Mouse (Mus musculus): ENCODE measurements around the gene Gm20605. TPM values are rescaled to one million over a fixed set of nuclear protein-coding genes. Genes with fewer than 3 reads are reported as not detected.

Gene Gm20605
- polyA plus RNA-seq, 1 experiment: 69.4 TPM

DNA sequence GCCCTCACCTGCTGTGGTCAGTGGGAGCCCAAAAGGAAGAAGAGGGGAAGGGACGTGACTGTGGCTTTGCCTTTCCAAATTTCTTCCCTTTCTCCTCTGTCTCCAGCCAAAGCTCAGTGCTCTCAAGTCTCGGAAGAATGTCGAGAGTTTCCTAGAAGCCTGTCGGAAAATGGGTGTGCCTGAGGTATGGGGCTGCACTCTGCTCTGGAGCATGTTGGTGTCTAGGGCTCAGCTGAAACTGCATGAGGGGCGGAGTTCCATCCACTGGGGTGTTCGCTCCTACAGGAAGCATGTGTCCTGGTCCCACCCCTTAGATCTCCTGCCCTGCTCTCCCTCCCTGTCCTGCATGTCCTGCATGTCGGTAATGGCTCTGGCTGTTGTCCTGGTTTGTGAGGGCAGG, 10.5 kb downstream of the Gm20605 start:
- no peak for DNase-seq (ENCODE audit: low read depth in 1 of 2, low spot score in 2 of 2)
- 88% methylated on average over 7 of the region's 7 CpGs for WGBS
- no peak overlapping the region for H3K27ac ChIP-seq (ENCODE audit: insufficient read depth, low read length)
- no peak overlapping the region for H3K4me3 ChIP-seq (ENCODE audit: extremely low read depth, insufficient read depth, insufficient read length)
- H3K4me1 ChIP-seq (ENCODE audit: control insufficient read depth, insufficient read depth, insufficient read length): no peaks in the 10 kb centered on the region
- H3K36me3 ChIP-seq (ENCODE audit: control insufficient read depth, insufficient read depth, low read length): peaks cover 72% of the 10 kb centered on the region
- TF ChIP-seq POLR2A (IDR thresholded peaks at IDR 0.05; ENCODE audit: low read depth, low read length): no peak
- TF ChIP-seq CTCF (IDR thresholded peaks at IDR 0.05; ENCODE audit: extremely low read depth, insufficient read depth, insufficient read length, insufficient replicate concordance): no peak
- H3K27me3 ChIP-seq (ENCODE audit: control insufficient read depth, insufficient read depth, low read length): no peaks in the 10 kb centered on the region

DNA sequence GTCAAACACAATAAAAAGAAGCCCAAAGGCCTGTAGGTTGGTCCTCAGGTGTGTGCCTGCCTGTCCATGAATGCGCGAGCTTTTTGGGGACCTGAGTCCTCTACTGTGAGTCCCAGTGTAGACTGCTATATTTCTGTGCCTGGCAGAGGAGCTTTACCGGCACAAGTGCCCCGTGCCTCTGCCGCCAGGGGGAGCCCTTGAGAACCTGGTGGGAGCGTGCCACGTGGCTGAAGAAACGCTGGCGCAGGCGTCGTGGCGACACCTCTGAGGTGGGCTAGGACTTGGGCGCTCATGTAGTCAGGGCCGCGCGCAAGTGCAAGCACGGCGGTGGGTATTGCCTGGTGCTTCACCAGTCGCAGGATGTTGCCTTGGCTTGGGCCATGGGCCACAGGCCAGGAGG, 12.1 kb downstream of the Gm20605 start, which contains the start of gene Sap25:
TSS of gene Sap25 (plus strand) at position 281 of the 400 bp plus-strand sequence.
- H3K36me3 ChIP-seq (ENCODE audit: control insufficient read depth, insufficient read depth, low read length): peaks cover 64% of the 10 kb centered on the region
- WGBS: 85% methylated on average over 19 of the region's 19 CpGs
- no peak within 1 kb of the TSS for H3K4me3 ChIP-seq (ENCODE audit: extremely low read depth, insufficient read depth, insufficient read length)
- TF ChIP-seq CTCF (IDR thresholded peaks at IDR 0.05; ENCODE audit: extremely low read depth, insufficient read depth, insufficient read length, insufficient replicate concordance) (peak; percentile 41; the same call in 1 of the 2 replicates), POLR2A (IDR thresholded peaks at IDR 0.05; ENCODE audit: low read depth, low read length) (no peak)
- DNase-seq (ENCODE audit: low read depth in 1 of 2, low spot score in 2 of 2): peak in 1 of 2 experiments; percentile 42
- H3K27ac ChIP-seq (ENCODE audit: insufficient read depth, low read length): no peak within 1 kb of the TSS
- no peaks in the 10 kb centered on the region for H3K27me3 ChIP-seq (ENCODE audit: control insufficient read depth, insufficient read depth, low read length)
- H3K4me1 ChIP-seq (ENCODE audit: control insufficient read depth, insufficient read depth, insufficient read length): peaks cover 5% of the 10 kb centered on the region

DNA sequence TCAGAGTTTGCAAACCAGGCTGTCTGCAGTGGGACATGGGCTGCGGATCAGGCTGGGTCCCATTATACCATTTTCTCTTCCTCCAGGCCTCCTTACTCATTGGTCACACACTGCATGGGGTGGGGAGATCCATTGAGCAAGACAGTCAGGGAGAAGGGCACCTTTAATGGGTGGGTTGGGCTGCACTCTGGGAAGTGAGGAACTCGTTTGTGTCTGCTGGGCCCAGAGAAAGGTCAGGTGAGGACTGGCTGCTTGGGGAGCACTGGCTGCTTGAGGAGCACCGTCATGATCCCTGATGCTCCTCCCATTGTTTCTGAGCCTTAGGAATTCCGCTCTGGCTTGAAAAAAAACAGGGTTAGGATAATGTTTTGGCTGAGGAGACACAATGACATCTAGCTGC, 13.9 kb downstream of the Gm20605 start:
- no peak overlapping the region for H3K4me3 ChIP-seq (ENCODE audit: extremely low read depth, insufficient read depth, insufficient read length)
- no peak overlapping the region for H3K27ac ChIP-seq (ENCODE audit: insufficient read depth, low read length)
- no peak for DNase-seq (ENCODE audit: low read depth in 1 of 2, low spot score in 2 of 2)
- peaks cover 5% of the 10 kb centered on the region for H3K4me1 ChIP-seq (ENCODE audit: control insufficient read depth, insufficient read depth, insufficient read length)
- H3K36me3 ChIP-seq (ENCODE audit: control insufficient read depth, insufficient read depth, low read length): peaks cover 46% of the 10 kb centered on the region
- no peak for TF ChIP-seq CTCF (IDR thresholded peaks at IDR 0.05; ENCODE audit: extremely low read depth, insufficient read depth, insufficient read length, insufficient replicate concordance)
- no peaks in the 10 kb centered on the region for H3K27me3 ChIP-seq (ENCODE audit: control insufficient read depth, insufficient read depth, low read length)
- 77% methylated on average over 4 of the region's 4 CpGs for WGBS

DNA sequence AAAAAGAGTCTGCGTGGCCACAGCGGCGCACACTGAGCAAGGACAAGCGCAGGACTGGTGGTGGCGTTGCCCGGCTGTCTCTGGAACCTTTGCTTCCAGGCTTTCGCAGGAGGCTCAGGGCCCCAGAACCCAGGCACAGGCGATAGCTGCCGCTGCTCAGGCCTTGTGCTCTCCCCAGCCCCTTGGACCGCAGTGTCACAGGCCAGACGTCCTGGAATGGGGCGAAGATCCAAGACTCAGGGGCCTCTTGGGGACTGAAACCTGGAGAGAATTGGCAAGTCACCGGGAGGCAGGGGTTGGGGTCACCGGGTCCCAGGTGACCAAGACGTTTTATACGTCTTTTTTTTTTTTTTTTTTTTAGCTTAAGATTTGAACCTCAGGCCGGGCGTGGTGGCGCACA, 15.5 kb downstream of the Gm20605 start:
- Histone ChIP-seq H3K4me3 (ENCODE audit: extremely low read depth, insufficient read depth, insufficient read length) (no peak overlapping the region), H3K27ac (ENCODE audit: insufficient read depth, low read length) (no peak overlapping the region), H3K4me1 (ENCODE audit: control insufficient read depth, insufficient read depth, insufficient read length) (peaks cover 15% of the 10 kb centered on the region), H3K27me3 (ENCODE audit: control insufficient read depth, insufficient read depth, low read length) (no peaks in the 10 kb centered on the region), H3K36me3 (ENCODE audit: control insufficient read depth, insufficient read depth, low read length) (peaks cover 31% of the 10 kb centered on the region)
- TF ChIP-seq POLR2A (IDR thresholded peaks at IDR 0.05; ENCODE audit: low read depth, low read length) (no peak), CTCF (IDR thresholded peaks at IDR 0.05; ENCODE audit: extremely low read depth, insufficient read depth, insufficient read length, insufficient replicate concordance) (no peak)
- DNase-seq (ENCODE audit: low read depth in 1 of 2, low spot score in 2 of 2): no peak
- 86% methylated on average over 19 of the region's 19 CpGs for WGBS

DNA sequence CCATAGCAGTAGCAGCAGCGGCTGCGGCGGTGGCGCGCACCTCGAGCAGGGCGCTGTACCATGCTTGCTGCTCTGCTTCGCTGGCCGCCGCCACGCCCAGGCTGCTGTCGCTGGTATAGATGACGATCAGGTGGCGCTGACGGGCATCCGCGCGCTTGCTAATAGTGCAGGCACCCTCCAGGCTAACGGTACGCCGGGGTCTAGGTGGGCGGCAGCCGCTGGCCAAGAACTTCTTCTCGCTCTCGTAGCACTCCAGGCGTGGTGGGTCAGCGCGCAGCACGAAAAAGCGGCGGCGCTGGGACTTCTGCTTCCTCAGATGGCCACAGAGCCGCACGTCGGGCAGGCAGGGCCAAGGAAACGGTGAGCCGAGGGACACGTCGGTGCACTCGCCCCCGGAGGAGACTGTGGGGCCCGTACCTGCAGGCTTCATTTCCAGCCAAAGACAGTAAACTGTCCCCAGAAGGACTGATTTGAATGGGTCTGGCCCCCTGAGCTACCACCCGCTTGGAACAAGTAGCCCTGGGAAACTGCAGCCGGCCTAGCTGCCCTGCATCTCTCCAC, 16.2 kb downstream of the Gm20605 start:
- Histone ChIP-seq H3K27me3 (ENCODE audit: control insufficient read depth, insufficient read depth, low read length) (no peaks in the 10 kb centered on the region), H3K27ac (ENCODE audit: insufficient read depth, low read length) (peak overlapping the region; percentile 7; the same call in 1 of the 2 replicates), H3K36me3 (ENCODE audit: control insufficient read depth, insufficient read depth, low read length) (peaks cover 25% of the 10 kb centered on the region), H3K4me3 (ENCODE audit: extremely low read depth, insufficient read depth, insufficient read length) (peak overlapping the region; percentile 48; the same call in 1 of the 2 replicates), H3K4me1 (ENCODE audit: control insufficient read depth, insufficient read depth, insufficient read length) (peaks cover 16% of the 10 kb centered on the region)
- peak in 1 of 2 experiments; percentile 62 for DNase-seq (ENCODE audit: low read depth in 1 of 2, low spot score in 2 of 2)
- TF ChIP-seq POLR2A (IDR thresholded peaks at IDR 0.05; ENCODE audit: low read depth, low read length) (no peak), CTCF (IDR thresholded peaks at IDR 0.05; ENCODE audit: extremely low read depth, insufficient read depth, insufficient read length, insufficient replicate concordance) (no peak)
- 6% methylated on average over 44 of the region's 44 CpGs for WGBS

DNA sequence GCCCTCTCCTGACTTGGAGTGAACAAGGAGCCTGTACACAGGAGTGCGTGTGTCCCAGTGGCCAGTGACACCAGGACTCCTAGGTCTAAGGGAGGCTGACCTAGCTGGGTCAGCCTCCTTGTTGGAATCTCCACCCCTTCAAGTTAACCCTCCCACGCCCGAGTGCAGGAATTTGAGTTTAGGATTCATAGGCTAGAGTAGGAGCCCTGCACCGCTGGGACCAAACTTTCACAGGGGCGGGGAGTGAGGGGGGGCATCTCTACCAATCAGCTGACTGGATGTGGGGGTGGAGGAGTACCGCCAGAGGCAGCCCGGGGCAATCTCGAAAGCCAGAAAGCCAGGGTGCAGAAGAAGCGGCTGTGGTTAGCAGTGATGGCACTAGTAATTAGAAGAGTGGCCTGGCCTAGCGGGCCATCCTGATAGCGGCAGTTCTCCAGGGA, 16.7 kb downstream of the Gm20605 start, which contains the start of gene Irs3:
TSS of gene Irs3 (minus strand) at position 63 of the 440 bp plus-strand sequence.
- Histone ChIP-seq H3K27ac (ENCODE audit: insufficient read depth, low read length) (peak within 1 kb of the TSS; percentile 7; the same call in 1 of the 2 replicates), H3K4me1 (ENCODE audit: control insufficient read depth, insufficient read depth, insufficient read length) (peaks cover 16% of the 10 kb centered on the region), H3K27me3 (ENCODE audit: control insufficient read depth, insufficient read depth, low read length) (no peaks in the 10 kb centered on the region), H3K36me3 (ENCODE audit: control insufficient read depth, insufficient read depth, low read length) (peaks cover 21% of the 10 kb centered on the region), H3K4me3 (ENCODE audit: extremely low read depth, insufficient read depth, insufficient read length) (peak within 1 kb of the TSS; percentile 48; the same call in 1 of the 2 replicates)
- no peak for TF ChIP-seq POLR2A (IDR thresholded peaks at IDR 0.05; ENCODE audit: low read depth, low read length)
- TF ChIP-seq CTCF (IDR thresholded peaks at IDR 0.05; ENCODE audit: extremely low read depth, insufficient read depth, insufficient read length, insufficient replicate concordance): no peak
- DNase-seq (ENCODE audit: low read depth in 1 of 2, low spot score in 2 of 2): no peak
- 42% methylated on average over 11 of the region's 11 CpGs for WGBS
